Comparison of ENCODE assay signal across 9 mouse cellular contexts in genomic region chr15:78544561-78545001, GRCm38 (mm10). TPM values are rescaled to one million over a fixed set of nuclear protein-coding genes. Genes with fewer than 3 reads are reported as not detected.
DNase-seq lines count a peak whose midpoint lies in the region; ATAC-seq lines count a peak whose summit lies in the region.
"Had no signal": no experiment of that assay in that cellular context is flagged by ENCODE, and none has a peak within 500 bp of the region (broad histone marks: within the 10 kb centered on the region; RNA-seq: fewer than 3 reads in every experiment).

Gene Sstr3, minus strand, starts transcription at chr15:78544685.

- ATAC-seq in hindbrain, embryonic 13.5 days (ENCODE audit: low FRiP score): no peak
- no peak for ATAC-seq in midbrain, embryonic 13.5 days

- 0 out of 2 replicates have a peak, but pooled peaks cover 11% of the 10 kb centered on the region for H3K27me3 ChIP-seq in hindbrain, embryonic 13.5 days
- H3K27me3 ChIP-seq in midbrain, embryonic 13.5 days: no peaks in the 10 kb centered on the region

- DNase-seq in adrenal gland, postnatal 10 days: peak; percentile 61
- DNase-seq in cerebellum, adult 11-12 months: peak; percentile 84
- DNase-seq in lung, postnatal 25 days (ENCODE audit: low spot score): no peak
- no peak for DNase-seq in urinary bladder, postnatal 14 days (ENCODE audit: low spot score)
- DNase-seq in natural killer cell, adult 2 months (ENCODE audit: low spot score in 2 of 2): no peak
- DNase-seq in heart, adult 11 months: no peak

- H3K4me1 ChIP-seq in hindbrain, embryonic 13.5 days (replicated peaks): peaks cover 42% of the 10 kb centered on the region
- H3K4me1 ChIP-seq in midbrain, embryonic 13.5 days (replicated peaks): peaks cover 26% of the 10 kb centered on the region

- no peak within 1 kb of the TSS for H3K27ac ChIP-seq in hindbrain, embryonic 13.5 days
- no peak within 1 kb of the TSS for H3K27ac ChIP-seq in midbrain, embryonic 13.5 days

- H3K4me3 ChIP-seq in hindbrain, embryonic 13.5 days: peak within 1 kb of the TSS; percentile 7; the same call in 1 of the 2 replicates
- no peak within 1 kb of the TSS for H3K4me3 ChIP-seq in midbrain, embryonic 13.5 days (replicated peaks)

- H3K9ac ChIP-seq in hindbrain, embryonic 13.5 days: peak within 1 kb of the TSS; percentile 68
- peak within 1 kb of the TSS; percentile 51 for H3K9ac ChIP-seq in midbrain, embryonic 13.5 days (replicated peaks)

- no peaks in the 10 kb centered on the region for H3K9me3 ChIP-seq in hindbrain, embryonic 13.5 days
- no peaks in the 10 kb centered on the region for H3K9me3 ChIP-seq in midbrain, embryonic 13.5 days

- H3K4me2 ChIP-seq in hindbrain, embryonic 13.5 days: peak within 1 kb of the TSS; percentile 45
- peak within 1 kb of the TSS; percentile 39 for H3K4me2 ChIP-seq in midbrain, embryonic 13.5 days (replicated peaks)

- no peaks in the 10 kb centered on the region for H3K36me3 ChIP-seq in hindbrain, embryonic 13.5 days
- no peaks in the 10 kb centered on the region for H3K36me3 ChIP-seq in midbrain, embryonic 13.5 days

- WGBS in hindbrain, embryonic 13.5 days: 10% methylated on average over 14 of the region's 14 CpGs
- WGBS in midbrain, embryonic 13.5 days: 10% methylated on average over 14 of the region's 14 CpGs

RNA-seq across cellular contexts. Expression of gene Sstr3, which starts in this region (rescaled TPM):
- total RNA-seq in adrenal gland, postnatal 10 days (2021): under 1 TPM; 0.39 to 0.42 TPM
- 0.42 and 0.48 TPM in 2 replicates for polyA plus RNA-seq in hindbrain, embryonic 13.5 days (2015; fragmentation: Nextera tagmentation; extraction: Ambion mirVana)
- 0.15 and 0.26 TPM in 2 replicates for polyA plus RNA-seq in midbrain, embryonic 13.5 days (2015; fragmentation: Nextera tagmentation; extraction: Ambion mirVana)
- polyA plus RNA-seq: heart, embryonic 16.5 days had no signal

Comparison
In these comparisons a context has a peak if more than half of its experiments do, and no peak if none do; other contexts are left out.
1. Peak in DNase-seq in adrenal gland, postnatal 10 days; RNA of the gene not detected or under 1 TPM.